Mouse (Mus musculus): ENCODE results near the gene Sdf2l1. TPM values are rescaled to one million over a fixed set of nuclear protein-coding genes. Genes with fewer than 3 reads are reported as not detected.
A peak's percentile ranks its signal among the peaks of the same experiment; 100 is the strongest.
"Not testable (repeated sequence)": the region's sequence is repeated elsewhere in the genome, so short reads cannot be mapped to it uniquely, and the experiment has no call there.

The Sdf2l1 gene
- total RNA-seq (2021), result 10 to 100 TPM; 20.4 to 27.5 TPM
- long read RNA-seq, experiment 1, transcript Sdf2l1-201 (3 exons, 1,108 nt), result major isoform, 18 of 18 reads
- long read RNA-seq, experiment 1, partial matches to known transcripts, result 0 of 18 reads
- long read RNA-seq, experiment 1, other reads (novel, unspliced or antisense), result 0 of 18 reads
- long read RNA-seq, experiment 2, transcript Sdf2l1-201 (3 exons, 1,108 nt), result major isoform, 20 of 20 reads
- long read RNA-seq, experiment 2, partial matches to known transcripts, result 0 of 20 reads
- long read RNA-seq, experiment 2, other reads (novel, unspliced or antisense), result 0 of 20 reads

DNA sequence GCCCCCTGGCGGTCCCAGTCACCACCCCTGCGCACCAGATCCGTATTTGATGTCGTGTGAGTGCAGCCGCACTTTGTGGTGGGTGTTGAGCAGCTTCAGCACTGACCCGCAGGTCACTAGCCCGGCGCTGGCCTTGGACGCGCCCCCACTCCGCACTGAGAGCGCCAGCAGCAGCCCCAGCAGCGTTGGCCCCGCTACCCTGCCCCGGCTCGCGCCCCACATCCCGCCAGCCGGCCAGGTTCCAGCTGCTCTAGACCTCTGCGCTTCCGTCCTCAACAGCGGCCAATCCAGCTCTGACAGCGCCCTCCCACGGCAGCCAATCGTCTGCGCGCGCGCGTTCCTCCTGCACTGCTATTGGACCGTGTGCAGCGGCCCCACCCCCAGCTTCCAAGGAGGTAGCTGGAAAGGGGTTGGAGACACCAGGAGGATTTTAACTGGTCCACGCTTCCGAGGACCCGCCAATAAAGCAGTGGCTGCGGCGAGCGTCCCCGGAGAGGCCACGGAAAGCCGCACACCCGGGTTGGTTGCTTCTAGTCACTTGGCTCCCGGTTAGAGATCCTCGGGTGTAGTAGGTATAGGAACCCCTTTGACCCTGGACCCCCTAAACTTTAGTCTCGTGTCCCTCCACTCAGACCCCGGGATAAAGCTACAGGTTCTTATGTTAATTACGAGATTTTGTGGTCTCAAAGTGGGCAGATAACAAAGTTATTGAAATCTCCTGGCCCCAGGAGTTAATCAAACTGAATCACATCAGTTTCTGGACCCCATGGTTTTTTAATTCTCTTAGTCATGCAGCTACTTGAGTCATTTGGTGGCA lies at the start of gene Sdf2l1:
Sdf2l1 (minus strand) TSS at position 295 of the 817 bp plus-strand sequence.
- peak; percentile 90 to 94 for DNase-seq (ENCODE audit: low spot score in 2 of 2)

DNA sequence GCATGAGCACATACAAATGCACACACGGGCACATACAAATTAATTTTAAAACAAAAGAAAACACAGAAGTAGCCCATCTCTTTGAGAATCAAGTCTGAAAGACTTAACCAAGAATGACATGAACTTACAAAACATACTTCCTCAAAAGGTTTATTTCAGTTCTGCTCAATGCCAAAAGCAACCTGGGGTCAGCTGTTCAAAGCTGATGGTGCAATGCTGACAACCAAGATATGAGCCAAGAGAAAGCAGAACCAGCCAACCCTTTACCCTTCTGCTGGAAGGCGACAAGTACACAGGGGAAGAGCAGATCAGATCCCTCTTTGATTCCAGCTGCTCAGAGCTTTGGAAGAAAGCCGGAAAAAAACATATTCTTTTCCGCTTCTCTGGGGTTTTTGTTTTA lies 49.2 kb upstream of the Sdf2l1 start:
- DNase-seq (ENCODE audit: low spot score in 2 of 2), result no peak

DNA sequence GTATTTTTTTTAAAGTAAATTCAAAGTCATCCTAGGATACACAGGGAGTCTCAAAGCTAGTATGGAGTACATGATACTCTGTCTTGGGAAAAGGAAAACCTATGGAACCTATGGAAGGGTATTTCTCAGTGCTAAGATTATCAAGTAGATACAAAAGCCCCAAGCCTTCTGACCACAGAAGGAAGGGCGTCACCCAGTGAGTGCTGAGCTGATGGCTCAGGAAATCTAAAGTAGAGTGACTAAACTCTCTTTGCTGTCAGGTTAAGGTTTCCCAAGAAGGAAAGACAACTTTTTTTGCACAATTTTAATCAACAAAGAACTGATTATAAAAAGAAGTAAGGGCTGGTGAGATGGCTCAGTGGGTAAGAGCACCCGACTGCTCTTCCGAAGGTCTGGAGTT lies 47.5 kb upstream of the Sdf2l1 start:
- DNase-seq (ENCODE audit: low spot score in 2 of 2), result no peak

DNA sequence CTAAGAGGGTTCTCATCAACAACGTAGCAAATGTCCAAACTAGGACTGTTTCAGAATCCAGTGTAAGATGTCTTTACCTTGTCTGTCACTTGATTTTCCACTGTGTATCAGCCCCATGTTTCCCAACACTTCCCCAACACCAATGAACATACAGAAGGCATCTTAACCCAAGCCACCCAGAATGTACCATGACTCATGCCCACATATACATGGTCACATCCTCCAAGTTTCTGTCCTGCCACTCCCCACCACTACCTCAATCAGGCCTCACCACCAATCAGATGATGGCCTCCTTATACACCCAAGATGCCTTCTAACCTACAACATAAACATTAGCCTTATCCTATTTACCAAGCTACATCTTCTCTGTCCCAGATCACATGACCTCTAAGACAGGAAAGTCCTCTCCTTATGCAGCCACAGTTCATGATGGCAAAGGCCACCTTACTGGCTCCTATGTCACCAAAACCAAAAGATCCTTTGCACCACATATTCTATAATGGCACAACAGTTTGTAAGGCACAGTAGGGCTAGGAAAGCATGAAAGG lies 45.5 kb upstream of the Sdf2l1 start:
- no peak for DNase-seq (ENCODE audit: low spot score in 2 of 2)

DNA sequence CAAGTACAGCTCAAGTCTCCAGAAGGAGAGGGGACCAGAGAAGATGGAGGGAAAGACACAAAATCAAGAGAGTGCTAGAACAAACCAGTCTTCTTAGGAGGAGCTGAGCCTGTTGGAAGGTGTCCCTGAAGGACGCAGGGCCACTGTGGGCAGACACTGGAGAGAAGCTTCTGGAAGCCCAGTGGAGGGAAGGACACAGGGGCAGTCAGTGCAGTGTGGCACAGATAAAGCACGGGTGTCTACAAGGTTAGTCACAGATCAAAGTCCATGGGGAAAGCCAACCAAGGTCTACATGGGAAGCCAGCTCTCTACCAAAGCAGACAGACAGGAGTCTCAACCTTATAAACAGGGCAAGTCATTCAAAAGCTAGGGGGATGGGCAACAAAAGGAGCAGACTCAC lies 43.6 kb upstream of the Sdf2l1 start:
- no peak for DNase-seq (ENCODE audit: low spot score in 2 of 2)

DNA sequence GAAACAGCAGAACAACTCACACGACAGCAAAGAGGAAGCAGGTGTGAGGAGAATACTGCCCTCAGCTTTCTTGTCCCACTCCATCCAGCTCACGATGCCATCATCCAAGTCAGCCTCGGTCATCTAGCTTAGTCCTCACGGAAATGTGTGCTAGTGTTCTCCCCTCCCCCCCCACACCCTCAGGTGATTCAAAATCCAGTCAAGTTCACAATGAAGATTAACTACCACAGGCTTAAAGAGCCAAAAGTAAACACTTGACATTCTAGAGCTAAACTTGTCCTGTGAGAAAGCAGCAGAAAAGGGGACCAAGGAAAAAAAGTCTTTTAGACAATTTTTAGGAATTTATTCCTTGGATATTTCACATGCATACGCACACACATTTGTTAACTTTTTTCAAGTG lies 35.9 kb upstream of the Sdf2l1 start:
- DNase-seq (ENCODE audit: low spot score in 2 of 2), result no peak

DNA sequence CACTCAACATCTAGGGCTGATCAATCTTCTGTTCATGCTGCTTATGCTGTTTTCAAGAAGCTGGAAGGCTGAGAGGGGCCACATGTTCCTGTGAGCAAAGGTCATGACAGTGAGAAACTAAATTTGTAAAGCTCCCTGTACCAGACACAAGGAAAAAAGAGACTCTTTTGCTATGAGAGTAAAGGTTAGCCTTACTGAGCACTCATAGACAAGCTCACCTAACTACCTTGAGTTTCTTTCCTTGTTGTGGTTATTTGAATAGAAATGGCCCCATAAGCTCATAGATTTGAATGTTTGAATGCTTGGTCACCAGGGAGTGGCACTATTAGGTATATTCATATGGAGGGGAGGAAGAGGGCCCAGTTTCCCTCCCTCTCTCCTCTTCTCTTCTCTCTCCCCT lies 35.0 kb upstream of the Sdf2l1 start:
- no peak for DNase-seq (ENCODE audit: low spot score in 2 of 2)

GRCm38 (mm10) chr16:17165478-17165877 lies 33.3 kb upstream of the Sdf2l1 start:
- not testable (repeated sequence) for DNase-seq (ENCODE audit: low spot score in 2 of 2)

- DNase-seq (ENCODE audit: low spot score in 2 of 2), result no peak
Measured at GRCm38 (mm10) chr16:17154346-17154745, 22.2 kb upstream of the Sdf2l1 start.

DNA sequence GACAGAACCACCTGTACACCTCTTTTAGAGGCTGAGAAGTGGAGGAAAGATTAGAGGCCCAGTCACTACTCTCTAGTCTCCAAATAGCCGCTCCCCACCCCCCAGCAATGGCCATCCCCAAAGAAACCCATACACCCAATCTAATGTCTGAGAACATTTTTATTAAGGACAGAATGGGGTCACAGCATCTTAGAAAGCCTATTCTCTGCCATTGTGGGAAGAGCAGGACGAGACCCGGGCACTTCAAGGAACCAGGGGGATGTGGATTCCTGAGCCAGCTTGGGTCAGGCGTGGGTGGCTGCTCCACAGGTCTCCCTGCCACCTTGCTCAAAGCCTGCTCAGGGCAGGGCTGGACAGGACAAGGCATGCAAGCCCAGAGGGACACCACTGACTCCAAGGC lies 19.7 kb upstream of the Sdf2l1 start:
- DNase-seq (ENCODE audit: low spot score in 2 of 2), result no peak

DNA sequence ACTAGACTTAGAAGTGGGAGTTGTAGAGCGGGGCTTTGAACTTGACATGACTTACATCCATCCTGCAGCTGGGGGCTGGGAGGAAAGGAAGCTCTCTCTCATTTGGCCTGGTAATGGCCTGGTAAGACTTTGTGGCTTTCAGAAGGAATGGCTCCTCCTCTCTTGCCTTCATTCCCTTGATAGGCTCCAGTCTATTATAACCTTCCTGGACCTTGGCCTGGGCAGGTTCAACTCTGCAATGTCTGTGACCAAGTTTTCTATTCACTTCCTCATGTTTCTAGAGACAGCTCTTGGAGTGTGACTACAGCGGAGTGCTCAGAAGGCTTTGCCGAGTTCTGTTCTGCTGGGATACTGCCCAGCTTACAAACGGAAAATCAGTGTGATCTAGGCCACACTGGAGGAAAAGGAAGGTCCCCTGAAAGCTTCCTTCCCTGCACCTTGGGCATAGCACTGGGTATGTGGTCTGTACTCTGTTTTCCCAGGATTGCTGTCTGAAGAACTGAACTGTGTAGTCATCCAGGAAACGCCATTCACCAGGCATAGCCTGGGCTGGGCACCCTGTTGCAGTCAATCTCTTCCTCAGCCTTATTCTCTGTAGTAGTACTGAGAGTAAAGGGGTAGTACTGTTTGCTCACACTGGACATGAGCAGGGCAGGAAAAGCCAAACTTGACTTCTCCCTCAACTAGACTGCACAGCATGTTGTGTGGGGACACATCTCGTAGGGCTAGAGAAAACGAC lies 18.5 kb upstream of the Sdf2l1 start:
- no peak for DNase-seq (ENCODE audit: low spot score in 2 of 2)

GRCm38 (mm10) chr16:17148084-17148483 lies 15.9 kb upstream of the Sdf2l1 start:
- no peak for DNase-seq (ENCODE audit: low spot score in 2 of 2)

GRCm38 (mm10) chr16:17147391-17147929 lies 15.3 kb upstream of the Sdf2l1 start:
- DNase-seq (ENCODE audit: low spot score in 2 of 2), result no peak

DNA sequence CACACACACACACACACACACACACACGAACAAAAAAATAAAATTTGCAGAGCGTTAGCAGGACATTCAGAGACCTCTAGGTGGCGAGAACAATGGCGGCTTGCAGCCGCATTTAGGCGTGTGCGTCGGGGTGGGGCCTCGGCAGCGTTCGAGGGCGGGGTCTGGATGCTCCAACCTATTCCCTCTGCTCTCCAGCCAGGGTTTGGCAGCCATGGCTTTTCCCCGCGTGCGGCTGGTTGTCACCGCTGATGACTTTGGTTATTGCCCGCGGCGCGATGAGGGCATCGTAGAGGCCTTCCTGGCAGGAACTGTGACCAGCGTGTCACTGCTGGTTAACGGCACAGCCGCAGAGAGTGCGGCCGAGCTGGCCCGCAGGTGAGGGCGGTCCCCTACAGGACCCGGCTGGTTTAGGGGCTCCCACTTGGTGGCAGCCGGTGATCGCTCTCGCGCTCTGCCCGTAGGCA lies 14.6 kb upstream of the Sdf2l1 start, which contains the start of gene Ccdc116:
Ccdc116 (minus strand) TSS at position 458 of the 464 bp plus-strand sequence.
- peak; percentile 33 to 50 for DNase-seq (ENCODE audit: low spot score in 2 of 2)

GRCm38 (mm10) chr16:17144339-17144738 lies 12.2 kb upstream of the Sdf2l1 start, which contains the start of gene Ydjc:
Gene Ydjc, plus strand, starts transcription at chr16:17144621.
- DNase-seq (ENCODE audit: low spot score in 2 of 2), result no peak

GRCm38 (mm10) chr16:17137355-17137754 lies 5.2 kb upstream of the Sdf2l1 start:
- DNase-seq (ENCODE audit: low spot score in 2 of 2), result no peak

- no peak for DNase-seq (ENCODE audit: low spot score in 2 of 2)
Measured at GRCm38 (mm10) chr16:17132906-17133200, 670 bp upstream of the Sdf2l1 start.

DNA sequence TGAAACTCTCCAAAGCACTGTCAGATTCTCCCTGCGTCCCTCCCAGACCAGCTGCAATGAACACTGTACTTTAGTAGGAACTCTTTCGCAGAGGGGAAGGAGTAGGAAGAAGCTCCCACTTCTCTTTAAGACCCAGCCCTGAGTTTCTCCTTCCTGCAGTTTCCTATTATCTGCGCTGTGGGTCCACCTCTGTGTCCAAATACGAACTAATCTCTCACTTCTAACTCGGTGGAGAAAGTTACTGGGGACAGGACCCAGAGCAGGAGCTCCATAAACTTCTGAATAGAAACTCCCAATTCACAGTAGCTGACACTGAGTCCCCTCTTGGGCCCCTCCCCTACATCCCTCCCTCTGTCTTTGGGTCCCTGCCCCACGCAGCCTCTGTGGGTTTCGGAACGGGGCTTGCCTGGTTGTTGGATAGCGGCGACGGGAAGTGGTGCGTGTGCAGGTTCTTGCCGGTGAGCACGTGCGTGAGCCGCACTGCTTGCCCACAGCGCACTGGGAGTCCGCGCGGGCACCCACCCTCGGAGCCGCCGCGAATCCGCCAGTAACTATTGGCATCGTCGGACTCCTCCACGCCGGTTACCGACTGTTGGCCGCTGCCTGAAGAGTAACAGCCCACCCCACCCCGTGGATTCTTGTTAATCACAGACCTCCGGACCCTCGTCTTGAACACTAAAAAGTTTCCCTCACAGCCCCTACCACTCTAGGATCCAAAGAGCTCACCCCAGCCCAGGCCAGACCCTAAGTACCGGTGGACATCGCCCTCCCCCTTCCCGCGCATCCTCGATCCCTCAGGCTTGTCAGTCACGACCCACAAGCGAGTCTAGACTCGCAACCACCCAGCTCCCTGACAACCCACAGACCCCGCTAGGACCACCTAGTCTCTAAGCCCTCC lies 743 bp downstream of the Sdf2l1 start:
- DNase-seq (ENCODE audit: low spot score in 2 of 2), result no peak

GRCm38 (mm10) chr16:17127292-17127691 lies 4.9 kb downstream of the Sdf2l1 start:
- no peak for DNase-seq (ENCODE audit: low spot score in 2 of 2)

GRCm38 (mm10) chr16:17124871-17125520 lies 7.2 kb downstream of the Sdf2l1 start, which contains the start of gene 2610318N02Rik:
Gene 2610318N02Rik, minus strand, starts transcription at chr16:17125167.
- peak; percentile 49 to 67 for DNase-seq (ENCODE audit: low spot score in 2 of 2)

Data from adrenal gland, postnatal 4 days (tissue).